Mouse (Mus musculus) regulatory T cell (primary cell): ENCODE data around the gene Tyw5.

Experiments
- in situ Hi-C: fragments of 300-600 bp; cut with MboI, MseI; formaldehyde crosslinking; loops from one replicate; pipeline ENCODE4 v1.15.1; 2025; ENCODE audit warnings: high pct_unique_total_duplicates

Gene Tyw5

DNA sequence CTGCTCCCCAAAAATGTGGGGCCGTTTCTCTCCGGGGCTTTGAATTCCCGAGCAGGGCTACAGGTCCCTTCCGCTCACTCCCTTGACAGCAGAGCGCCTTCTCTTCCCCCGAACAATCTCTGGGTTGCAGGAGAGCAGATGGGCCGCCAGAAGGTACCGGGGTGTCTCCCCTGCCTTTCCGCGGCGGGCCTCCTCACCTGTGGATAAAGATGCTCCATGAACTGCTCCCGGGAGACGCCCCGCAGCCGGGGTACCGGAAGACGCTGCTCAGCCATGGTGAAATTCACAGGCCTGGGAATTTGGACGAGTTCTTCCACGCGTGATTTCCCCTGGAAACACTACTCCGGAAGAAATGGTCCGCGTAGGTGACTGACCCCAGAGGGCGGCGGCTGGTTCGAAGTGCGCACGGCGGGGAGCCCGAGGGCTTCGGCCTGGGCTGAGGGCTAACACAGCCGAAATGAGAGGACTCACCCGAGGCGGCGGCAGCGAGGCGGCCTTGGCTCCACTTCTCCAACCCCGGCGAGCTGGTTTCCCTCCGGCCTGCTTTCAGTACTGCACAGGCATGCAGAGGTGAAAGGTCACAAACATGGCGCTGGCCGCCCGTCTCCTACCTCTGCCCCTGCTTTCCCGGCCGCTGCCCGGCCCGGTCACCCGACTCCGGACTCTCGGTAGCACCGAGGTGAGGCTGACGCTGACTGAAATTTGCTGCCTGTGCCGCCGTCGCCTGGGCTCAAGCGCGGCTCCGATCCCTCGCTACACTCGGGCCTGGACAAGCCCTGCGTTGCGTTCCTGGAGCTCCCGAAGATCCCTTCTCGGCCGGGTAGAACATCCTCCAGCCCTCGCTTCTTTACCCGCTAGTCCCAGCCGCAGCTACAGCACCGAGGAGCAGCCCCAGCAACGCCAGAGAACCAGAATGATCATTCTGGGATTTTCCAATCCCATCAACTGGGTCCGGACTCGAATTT is at the start of gene Tyw5, which contains the start of gene Maip1:
Gene Tyw5, minus strand, starts transcription at position 915 of the 965 bp plus-strand sequence.
Gene Maip1, plus strand, starts transcription at position 142 of the 965 bp plus-strand sequence.
- in situ Hi-C loops, result loop anchor here (25.0 kb wide), 1 partner anchor 981 kb away; the partner anchor contains the start of gene Bzw1

GRCm38 (mm10) chr1:57450241-57450640 is 43.3 kb upstream of the Tyw5 start:
- in situ Hi-C loops, result no loop called here

DNA sequence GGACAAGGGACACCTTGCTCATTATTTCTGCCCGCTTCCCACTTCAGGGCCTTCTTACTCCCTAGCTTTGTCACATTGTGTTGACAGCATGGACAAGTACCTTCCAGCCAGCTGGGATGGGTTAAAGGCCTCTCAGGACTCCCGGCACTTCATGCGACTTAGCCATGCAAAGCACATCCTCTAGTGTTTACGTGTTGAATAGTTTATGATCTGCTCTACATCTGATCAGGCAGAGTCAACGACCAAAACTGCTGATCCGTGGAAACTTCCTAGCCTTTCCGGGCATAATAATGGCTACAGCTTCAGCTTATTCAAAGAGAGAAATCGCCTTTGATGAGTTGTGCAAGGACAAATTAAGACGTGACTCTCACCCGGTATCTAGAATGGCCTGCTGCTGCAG is 38.8 kb upstream of the Tyw5 start:
- in situ Hi-C loops, result no loop called here

- in situ Hi-C loops, result no loop called here
These were observed 33.9 kb upstream of the Tyw5 start for GRCm38 (mm10) chr1:57440771-57441170.

- in situ Hi-C loops, result no loop called here
These were observed 32.1 kb upstream of the Tyw5 start for GRCm38 (mm10) chr1:57439026-57439425.

GRCm38 (mm10) chr1:57436954-57437353 is 30.1 kb upstream of the Tyw5 start:
- in situ Hi-C loops, result no loop called here

DNA sequence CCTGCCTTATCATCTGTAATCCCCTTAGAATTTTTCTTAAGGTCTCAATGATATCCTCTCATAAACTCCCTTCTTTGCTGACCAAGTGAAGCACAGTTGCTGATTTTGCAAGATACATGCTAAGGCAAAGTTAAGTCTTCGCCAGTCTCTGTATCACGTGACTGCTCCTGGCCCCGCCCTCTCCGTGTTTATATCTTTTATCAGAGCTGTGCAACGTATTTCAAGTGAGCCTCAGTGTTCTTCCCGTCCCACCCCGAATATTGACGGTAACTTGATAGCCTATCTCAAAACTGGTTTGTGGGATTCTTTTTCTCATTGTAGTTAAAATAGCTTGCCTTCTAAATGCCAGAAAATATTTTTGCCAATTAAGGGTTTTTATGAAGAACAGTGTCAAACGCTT is 29.5 kb upstream of the Tyw5 start:
- in situ Hi-C loops, result no loop called here

DNA sequence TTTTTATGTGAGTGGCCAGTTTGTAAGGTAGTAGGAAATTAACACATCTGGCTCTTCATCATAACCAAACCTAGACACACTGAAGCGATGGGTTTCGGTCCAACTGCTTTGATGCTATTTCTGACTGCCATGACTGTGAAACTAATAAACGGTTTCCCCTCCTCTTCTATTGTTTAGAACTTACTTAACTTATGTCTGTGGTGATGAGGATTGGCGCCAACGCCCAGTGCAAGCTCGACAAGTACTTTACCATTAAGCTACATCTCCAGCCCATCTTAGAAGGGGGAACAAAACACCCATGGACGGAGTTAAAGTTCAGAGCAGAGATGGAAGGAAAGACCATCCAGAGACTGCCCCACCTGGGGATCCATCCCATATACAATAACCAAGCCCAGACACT is 26.2 kb upstream of the Tyw5 start:
- in situ Hi-C loops, result loop anchor here (5.0 kb wide), 1 partner anchor 599 kb away; no protein-coding TSS in a partner anchor

DNA sequence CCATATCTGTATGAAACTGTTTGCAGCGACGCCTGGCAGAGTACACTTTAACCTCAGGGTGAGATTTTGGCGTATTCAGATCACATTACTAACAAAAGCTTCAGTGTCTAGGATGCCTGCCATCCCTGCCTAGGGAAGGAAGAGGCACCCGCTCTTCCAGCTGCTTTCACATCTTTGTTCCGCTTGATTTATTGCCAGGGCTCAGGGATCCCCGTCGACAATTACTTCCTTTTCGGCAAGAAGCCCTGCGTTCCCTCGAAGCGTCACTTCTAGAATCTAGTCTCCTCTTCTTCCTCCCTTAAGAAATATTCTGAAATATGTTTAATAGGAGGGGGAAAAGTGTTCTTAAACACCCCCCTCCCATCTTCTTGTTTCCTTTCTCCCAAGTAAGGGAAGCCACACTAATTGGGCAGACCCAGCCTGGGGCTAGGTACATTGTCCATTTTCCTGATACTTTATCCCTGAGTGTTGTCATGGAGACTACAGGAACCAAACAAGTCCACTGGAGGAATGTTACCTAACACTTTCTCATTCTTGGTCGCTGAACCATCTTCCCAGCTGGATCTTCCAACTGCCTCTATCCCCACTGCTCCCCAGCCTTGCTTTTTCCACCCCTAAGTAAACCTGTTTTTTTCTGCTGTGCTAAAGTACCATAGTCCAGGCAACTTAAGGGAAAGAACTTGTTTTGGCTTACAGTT is 23.0 kb upstream of the Tyw5 start:
- in situ Hi-C loops, result loop anchor here (5.0 kb wide), 1 partner anchor 602 kb away; no protein-coding TSS in a partner anchor

DNA sequence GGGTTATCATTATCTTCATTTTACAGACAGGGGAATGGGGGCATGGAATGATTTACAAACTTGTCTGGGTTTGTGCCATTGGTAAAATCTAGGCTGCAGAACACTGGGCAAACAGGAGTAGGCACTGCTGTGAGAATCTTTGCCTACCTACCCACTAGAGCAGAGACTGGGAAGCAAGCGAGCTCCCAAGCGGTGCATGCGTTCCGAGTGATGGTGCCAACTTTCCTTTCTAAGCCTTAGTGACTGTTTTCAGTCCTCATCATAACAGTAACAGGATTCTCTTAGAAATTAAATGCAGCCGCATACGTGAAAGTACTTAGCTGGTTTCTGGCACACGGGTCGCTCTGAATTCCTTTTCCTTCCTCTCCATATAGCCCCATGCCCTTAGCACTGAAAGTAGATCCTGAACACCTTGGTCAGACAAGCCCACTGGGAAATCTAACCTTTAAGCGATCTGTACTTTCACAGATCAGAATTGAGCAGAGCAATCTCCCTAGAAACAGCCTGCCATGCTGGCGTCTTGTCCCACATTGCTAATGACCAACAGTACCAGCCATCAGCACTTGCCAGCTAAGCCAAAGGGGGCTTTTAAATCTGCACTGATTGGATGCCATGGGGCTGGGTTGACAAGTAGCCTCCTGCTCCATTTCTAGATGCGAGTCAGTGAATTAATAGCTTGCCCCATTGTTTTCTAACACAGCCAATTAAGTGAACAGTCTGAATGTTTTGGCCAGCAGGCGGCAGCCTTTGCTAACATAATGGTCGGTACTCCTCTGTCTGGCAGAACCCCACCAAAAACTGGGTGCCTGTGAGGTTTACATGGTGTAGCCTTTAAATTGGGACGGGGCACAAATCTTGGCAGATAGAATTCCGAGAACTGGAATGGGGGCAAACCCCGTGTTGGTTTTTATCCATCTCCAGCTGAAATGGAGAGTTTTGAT is 21.7 kb upstream of the Tyw5 start:
- in situ Hi-C loops, result no loop called here

DNA sequence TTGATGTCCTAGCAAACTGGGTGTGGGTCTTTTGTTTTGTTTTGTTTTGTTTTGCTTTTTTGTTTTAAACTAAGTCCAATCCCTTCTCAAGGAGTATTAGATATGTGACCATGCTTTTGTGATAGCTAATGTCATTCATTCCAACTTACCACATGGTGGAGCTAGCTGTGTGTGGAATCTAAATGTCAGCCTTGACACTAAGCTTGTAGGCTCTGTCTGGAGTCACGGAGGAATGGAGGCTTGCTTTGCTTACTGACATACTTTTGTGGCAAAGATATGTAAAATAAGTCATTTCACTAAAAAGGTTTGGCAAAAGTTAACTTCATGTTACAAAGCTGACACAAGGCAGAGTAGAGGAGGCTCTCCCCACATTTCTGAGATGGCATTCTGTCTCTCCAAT is 16.8 kb upstream of the Tyw5 start:
- in situ Hi-C loops, result loop anchor here (5.0 to 25.0 kb wide), 2 partner anchors 524 to 964 kb away; partner anchors contain the start of gene Bzw1

- in situ Hi-C loops, result loop anchor here (25.0 kb wide), 1 partner anchor 974 kb away; the partner anchor contains the start of gene Bzw1
These were observed 6.5 kb upstream of the Tyw5 start for GRCm38 (mm10) chr1:57413397-57413796.

DNA sequence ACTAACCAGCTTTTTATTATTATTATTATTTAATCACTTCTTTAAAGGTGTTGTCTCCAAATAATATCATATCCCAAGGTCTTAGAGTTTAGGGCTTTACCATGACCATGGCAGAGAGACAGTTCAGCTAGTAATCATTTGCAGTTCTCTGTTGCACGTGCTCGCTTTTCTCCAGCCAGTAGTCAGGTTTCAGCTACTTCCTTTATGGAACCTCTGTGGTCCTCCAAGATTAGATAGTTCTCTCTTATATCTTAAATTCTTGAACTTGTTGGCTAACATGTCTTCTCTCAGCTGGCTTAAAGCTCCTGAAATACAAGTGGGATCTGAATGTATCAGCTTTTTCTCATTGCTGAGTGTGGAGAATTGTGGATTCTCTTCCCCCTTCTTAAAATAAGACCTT is 2.1 kb upstream of the Tyw5 start:
- in situ Hi-C loops, result loop anchor here (25.0 kb wide), 1 partner anchor 978 kb away; the partner anchor contains the start of gene Bzw1

- in situ Hi-C loops, result loop anchor here (25.0 kb wide), 1 partner anchor 985 kb away; the partner anchor contains the start of gene Bzw1
These were observed 4.8 kb downstream of the Tyw5 start for GRCm38 (mm10) chr1:57402116-57402515.

DNA sequence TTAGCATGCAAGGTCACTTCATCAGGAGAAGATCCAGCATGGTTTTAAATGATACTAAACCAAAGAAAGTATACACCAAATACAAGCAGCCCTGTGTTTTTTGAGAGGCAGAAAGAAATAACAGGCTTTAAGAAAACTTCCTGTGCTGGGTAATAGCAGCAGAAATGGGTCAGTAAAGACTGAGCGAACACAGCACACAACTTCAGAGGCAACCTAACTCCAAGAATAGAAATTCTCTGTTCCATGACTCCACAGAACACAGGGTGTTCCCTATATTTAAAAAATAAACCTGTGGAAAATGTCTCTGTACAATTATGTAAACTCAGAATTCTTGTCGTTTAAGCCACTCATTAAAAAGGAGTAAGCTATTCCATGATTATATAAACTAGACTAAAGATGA is 6.0 kb downstream of the Tyw5 start:
- in situ Hi-C loops, result loop anchor here (25.0 kb wide), 1 partner anchor 986 kb away; the partner anchor contains the start of gene Bzw1

GRCm38 (mm10) chr1:57400321-57400720 is 6.6 kb downstream of the Tyw5 start:
- in situ Hi-C loops, result loop anchor here (25.0 kb wide), 1 partner anchor 987 kb away; the partner anchor contains the start of gene Bzw1

GRCm38 (mm10) chr1:57394051-57394450 is 12.8 kb downstream of the Tyw5 start:
- in situ Hi-C loops, result no loop called here

DNA sequence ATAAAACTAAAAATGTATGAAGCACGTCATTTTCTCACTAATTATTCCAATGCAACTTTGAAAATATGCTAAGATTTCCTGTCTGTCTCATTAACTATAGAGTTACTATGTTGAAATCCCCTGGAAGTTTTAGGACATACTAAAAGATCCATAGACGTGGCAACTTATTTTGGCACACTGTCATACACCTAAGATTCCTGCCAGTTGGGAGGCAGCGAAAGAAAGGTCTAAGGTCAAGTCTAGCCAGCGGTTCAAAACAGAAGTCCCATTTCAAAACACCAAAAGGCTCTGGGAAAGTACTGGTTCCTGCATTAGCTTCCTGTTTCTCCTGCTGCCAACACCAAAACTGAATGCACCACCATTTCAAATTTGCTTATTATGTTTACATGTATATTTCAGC is 14.5 kb downstream of the Tyw5 start:
- in situ Hi-C loops, result no loop called here

DNA sequence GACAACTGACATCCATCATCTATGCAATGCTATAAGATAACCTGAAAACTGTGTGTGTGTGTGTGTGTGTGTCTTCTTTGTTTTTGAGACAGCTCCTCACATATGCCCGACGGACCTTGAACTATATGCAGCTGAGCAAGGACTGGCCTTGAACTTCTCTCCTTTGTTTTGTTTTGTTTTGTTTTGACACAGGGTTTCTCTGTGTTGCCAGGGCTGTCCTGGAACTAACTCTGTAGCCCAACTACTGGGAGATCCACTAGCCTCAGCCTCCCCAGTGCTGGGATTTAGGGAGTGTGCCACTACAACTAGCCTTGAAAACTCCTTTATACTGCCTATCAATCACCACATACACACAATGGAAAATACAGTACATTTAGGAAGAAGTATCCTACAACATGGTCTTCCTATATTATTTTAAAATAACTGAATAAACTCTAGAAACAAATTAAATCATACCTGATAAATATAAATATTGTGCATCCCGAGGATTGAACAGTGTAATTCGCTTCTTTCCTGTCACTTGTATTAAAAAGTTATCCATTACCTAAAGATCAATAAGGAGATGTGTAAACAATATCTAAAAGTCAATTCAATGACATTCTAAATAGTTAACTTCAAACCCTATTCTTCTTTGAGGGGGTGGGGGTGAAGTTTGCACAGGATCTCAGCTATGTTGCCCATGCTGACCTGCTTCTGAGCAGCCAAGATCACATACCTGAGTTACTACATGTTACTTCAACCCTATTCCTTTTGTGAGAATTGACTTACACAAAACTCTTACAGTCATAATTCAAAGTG is 15.7 kb downstream of the Tyw5 start:
- in situ Hi-C loops, result no loop called here
